Mouse (Mus musculus): ENCODE data around the gene Tfam. TPM values are rescaled to one million over a fixed set of nuclear protein-coding genes. Genes with fewer than 3 reads are reported as not detected.

Gene Tfam
- polyA plus RNA-seq, 2 experiments from 2014 or later, result 78.5 to 88.7 TPM

DNA sequence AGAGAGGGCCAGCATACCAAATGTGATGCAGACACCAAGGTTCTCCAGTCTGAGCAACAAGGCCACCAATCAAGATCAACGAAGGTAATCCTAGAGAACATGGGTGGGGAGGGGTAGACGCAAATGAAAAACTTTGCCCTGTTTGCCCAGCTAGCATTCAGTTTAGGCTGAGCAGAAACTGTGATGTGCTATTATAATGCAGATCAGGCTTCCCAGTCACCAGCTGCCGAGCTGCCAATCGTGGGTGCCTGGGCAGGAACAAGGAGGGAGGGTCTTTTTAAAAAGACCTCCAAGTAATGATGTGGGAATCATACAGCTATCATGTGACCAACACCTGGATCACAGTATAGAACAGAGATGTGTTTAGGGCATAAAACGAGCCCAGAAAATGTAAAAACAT lies 15.0 kb downstream of the Tfam start:
- no peak for ATAC-seq

GRCm38 (mm10) chr10:71222639-71223038 lies 15.4 kb downstream of the Tfam start:
- no peak for ATAC-seq

DNA sequence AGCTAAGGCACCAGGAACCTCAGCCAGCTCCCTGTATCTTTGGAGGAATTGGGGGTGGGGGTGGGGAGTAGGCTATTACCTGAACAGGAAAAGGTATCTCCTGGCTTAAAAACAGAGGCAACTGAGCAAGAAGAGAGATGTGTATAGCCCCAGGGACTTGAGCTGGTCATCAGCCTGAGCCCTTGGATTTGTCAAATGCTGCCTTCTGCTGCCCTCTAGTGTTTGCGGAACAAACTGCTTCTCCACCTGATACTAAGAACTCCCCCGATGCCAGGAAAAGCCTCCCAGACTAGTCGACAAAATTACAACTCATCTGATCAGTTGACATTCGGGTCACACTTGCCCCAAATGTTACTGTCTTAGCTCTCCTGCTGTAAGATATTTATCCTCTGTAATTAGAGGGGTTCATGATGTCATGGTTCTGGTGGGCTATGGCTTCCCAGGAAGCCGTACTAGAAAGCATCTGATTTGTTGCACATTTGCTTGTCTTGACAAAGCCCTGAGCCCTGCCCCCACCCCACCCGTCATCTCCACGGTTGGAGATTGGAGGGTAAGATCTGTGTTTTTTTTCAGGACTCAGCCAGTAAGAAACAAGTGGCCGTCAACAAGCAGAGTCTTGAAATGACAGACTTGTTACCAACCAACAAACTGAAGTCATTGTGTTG lies 19.7 kb downstream of the Tfam start:
- ATAC-seq, result peak; percentile 69

DNA sequence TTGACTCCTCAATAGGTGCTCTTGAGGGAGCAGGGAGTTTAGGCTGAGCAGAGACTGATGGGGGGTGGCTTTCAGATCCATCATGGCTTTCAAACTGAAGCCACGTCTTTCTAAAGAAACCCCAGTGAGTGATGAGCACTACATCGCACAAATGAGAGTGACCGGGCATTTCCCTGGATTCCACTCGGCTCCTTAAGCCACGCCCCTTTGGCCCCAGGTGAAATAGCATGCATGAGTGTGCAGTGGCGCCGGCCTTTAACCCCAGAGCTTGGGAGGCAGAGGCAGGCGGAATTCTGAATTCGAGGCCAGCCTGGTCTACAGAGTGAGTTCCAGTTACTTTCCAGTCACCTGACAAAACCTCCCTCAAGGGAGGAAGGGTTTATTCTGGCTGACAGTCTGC lies 22.1 kb downstream of the Tfam start:
- ATAC-seq, result no peak

GRCm38 (mm10) chr10:71201512-71201911 lies 36.6 kb downstream of the Tfam start:
- no peak for ATAC-seq

DNA sequence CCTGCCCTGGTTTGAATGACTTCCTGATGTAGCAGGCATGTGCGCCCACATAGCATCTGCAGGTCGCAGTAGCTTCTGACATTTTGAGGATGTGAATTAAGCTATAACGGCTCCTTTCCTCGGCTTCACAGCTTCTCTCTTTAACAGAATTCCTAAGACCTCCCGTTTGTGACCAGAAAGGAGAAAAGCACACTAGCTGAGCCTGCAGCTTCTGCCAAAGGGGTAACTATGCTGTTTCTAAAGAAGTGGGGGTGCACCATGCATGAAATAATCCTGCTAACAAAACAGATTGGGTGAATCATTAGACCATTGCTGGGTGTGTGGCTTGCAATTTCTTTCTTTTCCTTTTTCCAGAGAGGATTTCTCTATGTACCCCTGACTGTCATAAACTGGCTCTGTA lies 37.1 kb downstream of the Tfam start:
- no peak for ATAC-seq

- ATAC-seq, result no peak
Observed at GRCm38 (mm10) chr10:71198676-71199075, 39.4 kb downstream of the Tfam start.

DNA sequence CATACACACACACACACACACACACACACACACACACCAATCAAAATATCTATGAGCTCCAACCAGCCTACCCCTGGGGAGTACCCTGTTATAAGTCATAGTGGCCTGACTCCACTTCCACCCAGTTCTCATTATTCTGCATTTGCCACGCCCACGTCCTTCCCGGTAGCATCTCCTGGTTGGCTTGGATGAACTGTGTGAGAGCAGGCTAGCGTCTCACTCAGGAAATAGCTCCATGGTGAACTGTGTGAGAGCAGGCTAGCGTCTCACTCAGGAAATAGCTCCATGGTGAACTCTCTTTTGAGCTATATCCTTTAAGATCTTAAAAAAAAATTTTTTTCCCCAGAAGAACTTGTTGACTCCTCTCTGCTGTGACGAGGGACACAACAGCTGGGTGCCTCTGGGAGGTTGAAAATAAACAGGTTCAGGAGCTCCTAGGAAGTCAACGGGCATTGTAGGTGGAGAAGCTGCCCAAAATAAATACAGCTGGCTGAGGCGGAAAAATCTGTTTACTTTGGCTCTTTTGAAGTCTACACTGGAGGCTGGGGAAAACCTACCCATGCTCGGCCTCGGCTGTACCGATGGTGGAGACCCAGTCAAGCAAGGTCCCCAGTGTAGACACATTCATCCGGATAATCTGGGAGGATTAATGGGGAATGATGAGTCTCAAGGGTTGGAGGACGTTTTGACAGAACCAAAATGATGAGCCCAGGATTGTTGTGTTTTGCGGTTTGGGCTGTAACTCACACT lies 40.9 kb downstream of the Tfam start:
- ATAC-seq, result no peak

DNA sequence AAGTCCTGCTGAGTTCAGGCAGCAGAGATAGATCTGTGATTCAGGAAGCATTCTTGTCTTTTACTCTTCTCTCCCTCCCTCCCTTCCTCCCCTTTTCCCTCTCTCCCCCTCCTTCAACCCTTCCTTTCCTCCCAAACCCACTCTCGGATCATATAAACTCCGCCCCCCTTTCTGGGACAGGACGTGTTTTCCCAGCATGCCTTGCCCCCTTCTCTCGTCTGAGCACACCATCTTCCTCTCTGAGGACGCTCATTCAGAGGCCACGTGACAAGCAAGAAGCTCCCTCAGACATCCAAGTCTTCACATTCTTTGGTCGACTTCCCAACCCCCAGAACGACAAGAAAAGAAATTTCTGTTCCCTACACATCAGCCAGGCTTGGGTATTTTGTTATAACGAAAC lies 42.6 kb downstream of the Tfam start:
- no peak for ATAC-seq

DNA sequence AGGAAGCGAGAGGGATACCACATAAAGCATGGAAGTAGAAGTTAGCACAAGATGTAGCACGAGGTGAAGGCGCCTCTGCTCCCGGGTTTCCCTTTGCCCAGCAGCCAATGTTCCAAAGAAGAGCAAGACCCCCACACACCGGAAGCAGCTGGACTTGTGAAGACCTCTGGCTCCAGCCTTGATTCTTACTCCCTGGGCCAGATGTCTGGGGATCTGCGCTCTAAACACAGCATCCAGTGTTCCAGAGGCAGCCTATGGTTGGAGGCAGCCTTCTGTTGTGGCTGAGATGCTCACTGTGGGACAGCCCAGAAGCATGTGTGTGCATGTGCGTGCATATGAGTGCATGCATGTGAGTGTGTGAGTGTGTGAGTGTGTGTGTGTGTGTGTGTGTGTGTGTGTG lies 43.4 kb downstream of the Tfam start:
- no peak for ATAC-seq

DNA sequence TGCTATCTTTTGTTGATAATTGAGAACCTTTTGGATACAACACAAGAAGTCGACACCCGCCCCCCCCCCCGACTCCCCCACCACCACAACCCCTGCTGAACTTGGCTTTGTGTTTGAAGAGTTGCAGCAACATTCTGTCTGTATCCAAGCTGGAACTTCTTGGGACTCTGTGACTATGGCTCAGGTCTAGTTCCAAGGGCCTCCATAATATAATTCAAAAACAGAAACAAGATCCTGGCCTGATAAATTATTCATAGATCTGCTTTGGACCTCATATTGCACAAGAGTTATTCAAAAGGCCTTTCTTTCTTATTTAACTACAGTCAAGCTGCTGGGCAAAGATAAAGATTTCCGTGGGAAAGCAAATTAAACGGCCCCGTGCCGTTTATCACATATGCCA lies 44.8 kb downstream of the Tfam start:
- no peak for ATAC-seq

DNA sequence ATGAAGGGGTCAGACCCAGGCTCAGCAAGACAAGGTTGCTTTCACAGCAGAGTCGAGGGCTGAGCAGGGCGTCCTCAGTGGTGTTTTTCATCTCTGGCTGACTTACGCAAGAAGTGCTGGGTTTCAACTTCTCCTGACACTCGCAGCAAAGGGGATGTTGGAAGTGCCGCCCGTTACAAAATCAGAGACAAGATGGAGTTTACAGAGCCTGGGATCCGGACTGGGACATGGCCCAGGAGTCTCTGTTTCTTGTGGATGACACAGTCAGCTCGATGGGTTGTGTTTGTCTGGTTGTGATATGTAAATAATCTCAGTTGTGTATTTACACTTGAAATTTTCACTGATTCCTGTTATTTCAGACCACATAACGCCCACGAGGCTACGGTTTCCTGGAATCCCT lies 45.2 kb downstream of the Tfam start:
- ATAC-seq, result no peak

DNA sequence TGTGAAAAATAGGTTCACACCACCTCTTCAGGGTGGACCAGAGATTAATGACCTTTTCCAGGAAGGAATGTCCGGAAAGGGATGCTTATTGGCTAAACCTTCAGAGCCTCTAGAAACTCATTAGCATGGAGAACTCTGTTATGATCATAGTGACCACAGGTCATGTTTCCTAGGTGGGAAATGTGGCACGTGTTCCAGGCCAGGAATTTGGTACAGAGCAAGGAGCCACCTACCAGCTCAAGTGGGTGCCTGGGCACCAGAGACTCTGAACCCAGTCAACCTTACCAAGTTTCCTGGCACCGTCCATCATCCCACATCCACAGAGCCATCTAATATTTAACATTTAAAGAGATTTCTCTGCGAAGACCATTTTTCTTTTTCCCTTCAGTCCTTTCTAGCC lies 49.4 kb downstream of the Tfam start:
- no peak for ATAC-seq

GRCm38 (mm10) chr10:71185059-71185458 lies 53.0 kb downstream of the Tfam start:
- ATAC-seq, result no peak

GRCm38 (mm10) chr10:71183339-71184031 lies 54.6 kb downstream of the Tfam start:
- no peak for ATAC-seq

GRCm38 (mm10) chr10:71181931-71182330 lies 56.1 kb downstream of the Tfam start:
- ATAC-seq, result no peak

DNA sequence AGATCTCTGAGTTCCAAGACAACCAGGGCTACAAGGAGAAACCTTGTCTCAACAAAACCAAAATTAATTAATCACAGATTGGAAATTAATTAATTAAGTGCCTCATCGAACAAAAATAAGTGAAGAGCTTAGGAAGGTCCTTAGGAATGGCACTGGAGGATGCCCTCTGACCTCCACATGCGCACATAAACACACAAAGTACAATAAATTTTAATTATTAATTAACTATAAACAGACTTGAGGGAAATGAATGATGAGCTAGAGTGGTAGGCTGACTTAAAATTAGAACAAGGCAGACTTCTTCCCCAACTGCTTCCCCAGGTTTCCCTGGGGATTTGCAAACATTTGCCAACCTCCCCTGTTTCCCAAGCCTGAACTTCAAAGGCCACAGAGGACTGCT lies 57.0 kb downstream of the Tfam start:
- ATAC-seq, result no peak

DNA sequence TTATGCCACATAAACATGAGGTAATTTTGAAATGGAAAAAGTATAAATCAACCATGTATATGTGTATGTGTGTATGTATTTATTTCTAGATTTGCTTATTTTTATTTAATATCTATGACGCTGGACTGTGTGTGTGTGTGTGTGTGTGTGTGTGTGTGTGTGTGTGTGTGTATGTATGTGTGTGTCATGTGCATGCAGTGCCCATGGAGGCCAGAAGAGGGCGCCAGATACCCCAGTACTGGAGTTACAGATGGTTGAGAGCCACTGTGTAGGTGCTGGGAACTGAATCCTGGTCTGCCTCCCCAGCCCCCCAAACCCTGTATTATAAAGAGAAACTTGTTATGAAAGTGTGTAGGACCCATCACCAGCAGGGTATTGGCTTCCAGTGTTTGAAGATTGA lies 58.0 kb downstream of the Tfam start:
- ATAC-seq, result no peak

DNA sequence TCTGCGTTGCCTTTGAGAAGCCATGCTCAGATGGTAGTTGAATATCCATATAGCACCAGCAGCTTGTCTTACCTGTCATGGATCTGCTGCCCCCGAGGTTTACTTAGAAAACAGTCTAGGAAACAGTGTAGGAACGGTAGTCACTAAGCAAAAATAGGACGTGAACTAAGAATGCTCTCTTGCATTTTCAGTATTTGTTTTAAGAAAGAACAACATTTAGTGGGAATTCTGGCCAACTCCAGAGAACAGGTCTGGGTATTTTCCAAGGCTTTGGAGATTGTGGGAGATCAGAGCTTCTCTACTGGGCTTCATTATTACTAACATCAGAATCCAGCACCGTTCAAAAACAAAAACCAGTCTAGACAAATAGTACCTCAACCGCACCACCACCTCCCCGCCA lies 60.9 kb downstream of the Tfam start:
- no peak for ATAC-seq

DNA sequence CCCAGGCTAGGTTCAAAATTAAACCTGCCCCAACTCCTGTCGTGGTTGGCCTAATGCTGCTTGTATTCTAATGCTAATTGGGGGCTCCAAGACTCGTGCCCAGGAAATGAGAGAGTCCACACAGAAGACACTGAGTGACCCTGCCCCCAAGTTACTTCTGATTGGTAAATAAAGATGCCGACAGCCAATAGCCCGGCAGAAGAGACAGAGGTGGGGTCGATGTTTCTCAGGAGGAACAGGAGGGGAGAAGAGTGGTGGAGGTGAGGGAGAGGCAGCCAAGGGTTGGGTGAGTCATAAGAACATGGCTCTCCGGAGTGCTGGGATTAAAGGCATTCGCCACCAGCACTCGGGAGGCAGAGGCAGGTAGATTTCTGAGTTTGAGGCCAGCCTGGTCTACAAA lies 61.7 kb downstream of the Tfam start:
- no peak for ATAC-seq
